Mouse (Mus musculus) megakaryocyte, embryonic 14.5 days (primary cell): ENCODE results near the gene Dscaml1.

Experiments
- FLI1 ChIP-seq: IDR thresholded peaks from 2 replicates; pipeline ENCODE4 v1.6.1; 2012; ENCODE audit warnings: low read length, inconsistent platforms, mixed read lengths
- GATA1 ChIP-seq: IDR thresholded peaks from 3 replicates; pipeline ENCODE4 v1.6.1; 2012; ENCODE audit warnings: mixed read lengths, low read length, inconsistent platforms, borderline replicate concordance

GRCm38 (mm10) chr9:45522866-45523265 is 96.4 kb downstream of the Dscaml1 start:
- TF ChIP-seq GATA1 (no peak), FLI1 (no peak)
